25 mouse cellular contexts compared by ENCODE assay signal in the genomic region with DNA sequence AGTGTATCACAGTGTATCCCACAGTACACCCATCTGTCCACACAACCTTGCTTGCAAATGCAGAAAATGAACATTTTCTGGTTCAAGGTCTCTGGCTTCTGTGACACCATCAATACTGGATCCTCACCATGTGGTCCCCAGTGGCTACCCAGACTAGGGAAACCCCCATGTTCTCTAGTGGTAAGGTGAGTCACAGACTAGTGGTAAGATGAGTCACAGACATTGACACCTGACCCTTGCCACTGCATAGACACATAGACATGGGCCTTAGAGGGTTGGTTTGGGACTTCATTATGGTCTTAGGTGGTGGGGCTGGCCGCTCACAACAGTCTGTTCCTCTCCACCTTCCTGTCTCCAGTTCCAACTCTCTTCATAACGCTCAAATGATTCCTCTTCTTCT.
"Had no signal": no experiment of that assay in that cellular context is flagged by ENCODE, and none has a peak within 500 bp of the region (broad histone marks: within the 10 kb centered on the region; RNA-seq: fewer than 3 reads in every experiment).

No protein-coding gene starts in this region.

- H3K4me2 ChIP-seq: heart, embryonic 12.5 days; hindbrain, embryonic 12.5 days; hindbrain, embryonic 14.5 days; intestine, embryonic 15.5 days; kidney, embryonic 15.5 days; limb, embryonic 12.5 days; liver, embryonic 11.5 days; liver, embryonic 13.5 days had no signal

- H3K4me3 ChIP-seq: heart, embryonic 10.5 days; heart, embryonic 12.5 days; hindbrain, embryonic 10.5 days; hindbrain, embryonic 12.5 days; intestine, embryonic 15.5 days; kidney, embryonic 15.5 days; left cerebral cortex, adult 2 months; limb, embryonic 10.5 days; limb, embryonic 12.5 days; liver, embryonic 13.5 days had no signal

- DNase-seq: gastrocnemius, postnatal 25 days; heart, adult 18-20 months; heart, postnatal 10 days; heart, postnatal 4 days; kidney, adult 18-20 months; kidney, adult 9 months; kidney, postnatal 14 days; kidney, postnatal 36 days; liver; liver, embryonic 13.5 days had no signal

- H3K36me3 ChIP-seq: heart, embryonic 10.5 days; heart, embryonic 12.5 days; hindbrain, embryonic 10.5 days; hindbrain, embryonic 12.5 days; intestine, embryonic 15.5 days; kidney, embryonic 15.5 days; limb, embryonic 10.5 days; limb, embryonic 12.5 days; liver, embryonic 13.5 days had no signal

- H3K9ac ChIP-seq: heart, embryonic 12.5 days; hindbrain, embryonic 12.5 days; hindbrain, embryonic 14.5 days; intestine, embryonic 15.5 days; kidney, embryonic 15.5 days; limb, embryonic 12.5 days; liver, embryonic 13.5 days had no signal

- H3K27ac ChIP-seq: heart, embryonic 10.5 days; hindbrain, embryonic 10.5 days; hindbrain, embryonic 12.5 days; hindbrain, embryonic 14.5 days; intestine, embryonic 15.5 days; kidney, embryonic 15.5 days; kidney, postnatal 0 days; left cerebral cortex, adult 2 months; limb, embryonic 10.5 days; limb, embryonic 12.5 days; liver, embryonic 13.5 days had no signal

- H3K9me3 ChIP-seq: heart, embryonic 10.5 days; hindbrain, embryonic 10.5 days; hindbrain, embryonic 12.5 days; intestine, embryonic 15.5 days; kidney, embryonic 15.5 days; limb, embryonic 10.5 days; limb, embryonic 12.5 days; liver, embryonic 13.5 days had no signal

- H3K4me1 ChIP-seq: heart, embryonic 10.5 days; heart, embryonic 12.5 days; hindbrain, embryonic 10.5 days; hindbrain, embryonic 12.5 days; intestine, embryonic 15.5 days; kidney, embryonic 15.5 days; limb, embryonic 10.5 days; limb, embryonic 12.5 days; liver, embryonic 13.5 days had no signal

- H3K27me3 ChIP-seq: heart, embryonic 12.5 days; hindbrain, embryonic 12.5 days; intestine, embryonic 15.5 days; kidney, embryonic 15.5 days; limb, embryonic 12.5 days; liver, embryonic 13.5 days had no signal

- ATAC-seq: hindbrain, embryonic 16.5 days; inflammation-experienced regulatory T-cells, adult 6 months; intestine, embryonic 15.5 days; intestine, postnatal 0 days had no signal
